ENCODE assay signal across 1 mouse cellular context in genomic region chr2:5043476-5043761, GRCm38 (mm10).
TF ChIP-seq lines count a peak whose summit lies in the region.

No protein-coding gene starts in this region.

TF ChIP-seq in MEL, 35 proteins besides CTCF, POLR2A, EP300 and RAD21 (continued from another document):
- TF ChIP-seq MEF2A (IDR thresholded peaks at IDR 0.05; ENCODE audit: extremely low read depth, insufficient replicate concordance, low read depth, low read length, poor library complexity, severe bottlenecking) (no peak), NRF1 (IDR thresholded peaks at IDR 0.05; ENCODE audit: insufficient read depth, low read depth, low read length, poor library complexity, severe bottlenecking) (no peak), MYB (IDR thresholded peaks at IDR 0.05; ENCODE audit: low read depth, low read length) (no peak), ETS1 (IDR thresholded peaks at IDR 0.05; ENCODE audit: low read depth, low read length) (no peak)
